In genomic region chr14:119215576-119216309, GRCm38 (mm10) we compare ENCODE assay signal across 11 mouse cellular contexts.
DNase-seq lines count a peak whose midpoint lies in the region; ATAC-seq lines count a peak whose summit lies in the region.
"Had no signal": no experiment of that assay in that cellular context is flagged by ENCODE, and none has a peak within 500 bp of the region (broad histone marks: within the 10 kb centered on the region; RNA-seq: fewer than 3 reads in every experiment).

No protein-coding gene starts in this region.

- no peaks in the 10 kb centered on the region for H3K36me3 ChIP-seq in limb, embryonic 13.5 days
- H3K36me3 ChIP-seq: midbrain, embryonic 12.5 days; neural tube, embryonic 12.5 days had no signal

- no peak overlapping the region for H3K9ac ChIP-seq in limb, embryonic 13.5 days
- H3K9ac ChIP-seq: midbrain, embryonic 12.5 days; neural tube, embryonic 12.5 days had no signal

- DNase-seq in cerebellum, postnatal 36 days = no peak
- DNase-seq in layer of hippocampus, adult 9-11 months = peak; percentile 24
- DNase-seq in layer of hippocampus, postnatal 10 days (ENCODE audit: low spot score in 2 of 2) = no peak
- peak; percentile 4 to 6 for DNase-seq in heart, adult 9 months (ENCODE audit: low spot score in 2 of 2)
- no peak for DNase-seq in urinary bladder, adult 2 months (ENCODE audit: low spot score)
- no peak for DNase-seq in urinary bladder, postnatal 14 days (ENCODE audit: low spot score)
- DNase-seq: kidney, postnatal 4 days had no signal

- H3K4me3 ChIP-seq in limb, embryonic 13.5 days = no peak overlapping the region
- H3K4me3 ChIP-seq: midbrain, embryonic 12.5 days; neural tube, embryonic 12.5 days had no signal

- WGBS in limb, embryonic 13.5 days = 41% methylated on average over 13 of the region's 13 CpGs

- no peaks in the 10 kb centered on the region for H3K27me3 ChIP-seq in limb, embryonic 13.5 days
- H3K27me3 ChIP-seq: midbrain, embryonic 12.5 days; neural tube, embryonic 12.5 days had no signal

- peak overlapping the region; percentile 11; the same call in 1 of the 2 replicates for H3K27ac ChIP-seq in limb, embryonic 13.5 days
- H3K27ac ChIP-seq: midbrain, embryonic 12.5 days; neural tube, embryonic 12.5 days had no signal

- H3K9me3 ChIP-seq in limb, embryonic 13.5 days = no peaks in the 10 kb centered on the region
- H3K9me3 ChIP-seq: midbrain, embryonic 12.5 days; neural tube, embryonic 12.5 days had no signal

- ATAC-seq in cerebellum, adult (ENCODE audit: insufficient number of reproducible peaks, low FRiP score, low TSS enrichment) = 0 out of 2 replicates have a peak, but pooled peaks have one; percentile 53
- ATAC-seq in limb, embryonic 13.5 days (ENCODE audit: low FRiP score, low read depth) = peak; percentile 58

- 0 out of 2 replicates have a peak overlapping the region, but pooled peaks have one; percentile 7 for H3K4me2 ChIP-seq in limb, embryonic 13.5 days (replicated peaks)
- H3K4me2 ChIP-seq: midbrain, embryonic 12.5 days; neural tube, embryonic 12.5 days had no signal

- peaks cover 19% of the 10 kb centered on the region for H3K4me1 ChIP-seq in limb, embryonic 13.5 days
- H3K4me1 ChIP-seq: neural tube, embryonic 12.5 days had no signal

Comparison
In these comparisons a context has a peak if more than half of its experiments do, and no peak if none do; other contexts are left out.
1. DNase-seq: peak in layer of hippocampus, adult 9-11 months (single experiment) and heart, adult 9 months (2 of 2); none in cerebellum, postnatal 36 days (0 of 2), layer of hippocampus, postnatal 10 days (0 of 2), urinary bladder, adult 2 months (single experiment) and urinary bladder, postnatal 14 days (single experiment).